Mouse (Mus musculus): ENCODE results near the gene Slc34a2. TPM values are rescaled to one million over a fixed set of nuclear protein-coding genes. Genes with fewer than 3 reads are reported as not detected.

Slc34a2 gene
- polyA plus RNA-seq, 1 experiment: 0.04 TPM

GRCm38 (mm10) chr5:53023901-53024300, 14.0 kb upstream of the Slc34a2 start:
- no peak for DNase-seq (ENCODE audit: extremely low spot score in 1 of 2, low spot score in 1 of 2)

GRCm38 (mm10) chr5:53025276-53025973, 12.5 kb upstream of the Slc34a2 start:
- no peak for DNase-seq (ENCODE audit: extremely low spot score in 1 of 2, low spot score in 1 of 2)

DNA sequence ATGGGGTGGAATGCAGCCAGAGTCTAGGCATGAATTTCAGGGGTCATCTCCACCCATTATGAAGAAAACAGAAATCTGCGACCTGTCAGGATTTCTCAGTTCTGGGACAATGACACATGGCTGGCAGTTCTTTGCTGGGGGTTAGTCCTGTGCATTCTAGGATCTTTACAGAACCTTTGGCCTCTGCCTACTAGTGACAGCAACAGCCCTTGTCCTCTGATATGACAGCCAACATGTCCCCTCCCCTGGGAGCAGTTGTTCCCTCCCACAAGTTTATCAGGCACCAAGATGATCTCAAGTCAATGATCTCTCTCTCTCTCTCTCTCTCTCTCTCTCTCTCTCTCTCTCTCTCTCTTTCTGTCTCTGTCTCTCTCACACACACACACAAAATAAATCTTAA, 6.5 kb upstream of the Slc34a2 start:
- DNase-seq (ENCODE audit: extremely low spot score in 1 of 2, low spot score in 1 of 2): no peak

- DNase-seq (ENCODE audit: extremely low spot score in 1 of 2, low spot score in 1 of 2): no peak
These were observed 4.3 kb downstream of the Slc34a2 start for GRCm38 (mm10) chr5:53042034-53042748.

- DNase-seq (ENCODE audit: extremely low spot score in 1 of 2, low spot score in 1 of 2): no peak
These were observed 5.0 kb downstream of the Slc34a2 start for GRCm38 (mm10) chr5:53042771-53043371.

GRCm38 (mm10) chr5:53043716-53044115, 5.8 kb downstream of the Slc34a2 start:
- DNase-seq (ENCODE audit: extremely low spot score in 1 of 2, low spot score in 1 of 2): no peak

GRCm38 (mm10) chr5:53047951-53048350, 10.1 kb downstream of the Slc34a2 start:
- DNase-seq (ENCODE audit: extremely low spot score in 1 of 2, low spot score in 1 of 2): no peak

- DNase-seq (ENCODE audit: extremely low spot score in 1 of 2, low spot score in 1 of 2): no peak
These were observed 10.7 kb downstream of the Slc34a2 start for GRCm38 (mm10) chr5:53048599-53048998.

DNA sequence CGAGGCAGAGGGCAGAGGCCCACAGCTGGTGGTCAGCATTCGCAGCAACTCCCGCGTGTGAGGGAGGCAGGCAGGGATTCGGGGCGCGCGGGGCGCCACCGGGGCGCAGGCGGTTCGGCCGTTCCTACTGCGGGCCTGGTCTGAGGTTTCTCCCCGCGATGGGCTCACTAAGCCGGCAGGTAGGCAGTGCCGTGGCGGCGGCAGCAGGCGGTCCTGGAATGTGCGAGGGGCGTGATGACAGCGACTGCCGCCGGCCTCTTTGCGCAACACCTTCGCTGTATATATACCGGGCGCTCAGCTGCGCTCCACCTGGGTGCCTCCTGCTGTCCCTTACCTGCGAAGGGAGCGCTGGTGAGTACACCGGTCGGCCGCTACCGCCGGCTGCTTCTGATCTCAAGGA, 11.2 kb downstream of the Slc34a2 start:
- no peak for DNase-seq (ENCODE audit: extremely low spot score in 1 of 2, low spot score in 1 of 2)

DNA sequence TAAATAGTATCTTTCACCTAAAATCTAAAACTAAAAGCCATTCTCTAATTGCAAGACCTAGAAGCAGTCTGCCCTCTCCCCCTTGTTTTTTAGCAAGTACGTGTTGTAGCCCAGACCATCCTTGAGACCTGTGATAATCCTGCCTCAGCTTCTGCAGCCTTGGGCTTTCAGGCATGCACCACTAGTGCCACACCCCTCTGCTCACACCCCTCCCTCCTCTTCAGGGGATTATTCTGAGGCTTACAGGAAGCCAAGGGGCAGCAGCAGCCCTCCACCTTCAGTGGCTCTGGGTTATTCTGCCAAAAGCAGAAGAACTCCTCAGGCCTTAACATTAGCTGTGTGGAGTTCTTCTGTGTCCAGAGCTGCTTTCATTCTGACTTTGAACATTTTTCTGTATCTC, 13.1 kb downstream of the Slc34a2 start:
- no peak for DNase-seq (ENCODE audit: extremely low spot score in 1 of 2, low spot score in 1 of 2)

- DNase-seq (ENCODE audit: extremely low spot score in 1 of 2, low spot score in 1 of 2): peak in 1 of 2 experiments; percentile 12
These were observed 15.4 kb downstream of the Slc34a2 start for GRCm38 (mm10) chr5:53053246-53053645.

GRCm38 (mm10) chr5:53061532-53062130, 23.8 kb downstream of the Slc34a2 start:
- no peak for DNase-seq (ENCODE audit: extremely low spot score in 1 of 2, low spot score in 1 of 2)

- no peak for DNase-seq (ENCODE audit: extremely low spot score in 1 of 2, low spot score in 1 of 2)
These were observed 36.7 kb downstream of the Slc34a2 start for GRCm38 (mm10) chr5:53074553-53074952.

GRCm38 (mm10) chr5:53078453-53078852, 40.6 kb downstream of the Slc34a2 start:
- DNase-seq (ENCODE audit: extremely low spot score in 1 of 2, low spot score in 1 of 2): no peak

- no peak for DNase-seq (ENCODE audit: extremely low spot score in 1 of 2, low spot score in 1 of 2)
These were observed 49.6 kb downstream of the Slc34a2 start for GRCm38 (mm10) chr5:53087452-53087851.

- no peak for DNase-seq (ENCODE audit: extremely low spot score in 1 of 2, low spot score in 1 of 2)
These were observed 53.5 kb downstream of the Slc34a2 start for GRCm38 (mm10) chr5:53091331-53091730.

DNA sequence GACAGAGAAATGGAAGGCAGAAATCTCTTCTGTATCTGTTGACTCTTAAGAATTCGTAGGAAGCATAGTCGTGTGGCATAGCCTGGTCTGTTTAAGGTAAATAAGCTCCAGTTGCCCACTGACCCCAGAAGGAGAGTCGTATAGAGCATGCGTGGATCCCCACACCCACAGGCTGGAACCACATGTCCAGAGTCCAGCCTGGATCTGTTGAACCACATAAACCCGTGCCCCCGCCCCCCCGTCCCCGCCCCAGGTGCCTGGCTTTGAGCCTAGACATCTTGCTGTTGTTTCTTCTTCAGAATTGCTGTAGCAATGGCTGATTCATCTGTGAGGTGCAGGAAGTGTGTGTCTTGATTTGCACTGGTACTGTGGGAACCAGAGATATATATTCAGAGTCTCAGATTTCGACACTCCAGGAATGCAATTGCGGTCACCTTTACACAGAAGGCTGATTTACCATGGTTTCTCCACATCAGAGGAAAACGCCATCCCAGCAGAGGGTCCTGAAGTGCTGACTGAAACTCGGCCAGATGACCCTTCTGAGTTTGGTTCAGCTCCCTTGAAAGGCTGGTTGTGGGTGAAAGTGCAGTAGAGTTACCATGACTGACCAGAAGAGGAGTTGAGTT, 64.1 kb downstream of the Slc34a2 start:
- DNase-seq (ENCODE audit: extremely low spot score in 1 of 2, low spot score in 1 of 2): no peak

DNA sequence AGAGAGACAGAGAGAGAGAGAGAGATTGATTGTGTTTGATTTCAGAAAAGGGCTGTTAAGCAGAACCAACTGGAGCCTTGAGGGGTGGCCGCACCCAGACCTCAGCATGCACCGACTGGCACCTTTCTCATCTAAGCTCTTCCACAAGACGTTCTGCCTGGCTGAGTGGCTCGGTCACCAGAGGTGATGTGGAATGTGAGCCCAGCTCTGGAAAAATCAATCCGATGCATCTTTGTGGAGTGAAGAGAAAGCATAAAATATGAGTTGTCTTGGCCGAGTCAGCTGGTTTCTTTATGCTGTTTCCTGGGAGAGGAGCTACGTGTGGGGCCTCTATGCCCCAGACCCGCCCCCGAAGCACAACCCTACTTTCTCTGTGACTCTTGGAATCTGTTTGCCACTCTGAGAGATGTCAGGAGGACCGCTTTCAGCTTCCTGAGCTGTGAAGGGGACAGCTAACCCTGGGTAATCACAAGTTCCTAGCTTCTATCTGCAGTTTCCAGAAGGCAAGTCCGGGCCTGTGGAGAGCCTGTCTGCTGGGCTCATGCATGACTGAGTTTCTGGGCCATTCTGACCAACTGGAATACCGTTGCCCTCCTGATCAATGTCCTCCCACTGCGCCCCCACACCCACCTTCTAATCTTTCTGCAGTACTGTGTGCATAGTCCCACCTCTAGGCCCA, 66.4 kb downstream of the Slc34a2 start:
- no peak for DNase-seq (ENCODE audit: extremely low spot score in 1 of 2, low spot score in 1 of 2)

- peak in 1 of 2 experiments; percentile 40 for DNase-seq (ENCODE audit: extremely low spot score in 1 of 2, low spot score in 1 of 2)
These were observed 67.8 kb downstream of the Slc34a2 start for GRCm38 (mm10) chr5:53105716-53106115.

- no peak for DNase-seq (ENCODE audit: extremely low spot score in 1 of 2, low spot score in 1 of 2)
These were observed 68.2 kb downstream of the Slc34a2 start for GRCm38 (mm10) chr5:53106125-53106524.

Data from frontal cortex, adult 2 months (tissue).